Mouse (Mus musculus) limb, embryonic 11.5 days (tissue): ENCODE data around the gene Nfkbie. TPM values are rescaled to one million over a fixed set of nuclear protein-coding genes. Genes with fewer than 3 reads are reported as not detected.

Experiments used
- ATAC-seq: fragments of 200-750 bp; cut with Nextera tagmentation; 2 replicates; pipeline ENCODE4 v1.8.0; 2017; ENCODE audit warnings: low read depth; ENCODE audit not compliant: insufficient number of reproducible peaks, low FRiP score, low TSS enrichment
- DNase-seq: peaks from one replicate; pipeline ENCODE4 v3.0.0-alpha.2; 2015; ENCODE audit warnings: low spot score
- H3K27ac ChIP-seq: fragments of 300-500 bp; sonication (generic); replicated peaks from 2 replicates; pipeline ENCODE4 v1.5.1; 2014; ENCODE audit warnings: low read depth, mild to moderate bottlenecking, low read length
- H3K27me3 ChIP-seq: fragments of 300-500 bp; sonication (generic); 2 replicates; pipeline ENCODE4 v1.6.1; 2014; ENCODE audit warnings: mild to moderate bottlenecking, low read length, mixed read lengths; ENCODE audit not compliant: control insufficient read depth, insufficient read depth
- H3K36me3 ChIP-seq: fragments of 300-500 bp; sonication (generic); 2 replicates; pipeline ENCODE4 v1.6.1; 2014; ENCODE audit warnings: mild to moderate bottlenecking, low read length, moderate library complexity, mixed read lengths; ENCODE audit not compliant: control insufficient read depth, insufficient read depth
- H3K4me1 ChIP-seq: fragments of 300-500 bp; sonication (generic); 2 replicates; pipeline ENCODE4 v1.6.1; 2014; ENCODE audit warnings: low read length, mixed read lengths; ENCODE audit not compliant: control insufficient read depth, insufficient read depth
- H3K4me2 ChIP-seq: fragments of 300-500 bp; sonication (generic); 2 replicates; pipeline ENCODE4 v1.6.1; 2014; ENCODE audit warnings: low read depth, mild to moderate bottlenecking, moderate library complexity; ENCODE audit not compliant: severe bottlenecking
- H3K4me3 ChIP-seq: fragments of 300-500 bp; sonication (generic); 2 replicates; pipeline ENCODE4 v1.5.1; 2014; ENCODE audit warnings: low read depth, low read length
- H3K9ac ChIP-seq: fragments of 300-500 bp; sonication (generic); 2 replicates; pipeline ENCODE4 v1.6.1; 2014; ENCODE audit warnings: mild to moderate bottlenecking, low read length
- H3K9me3 ChIP-seq: fragments of 300-500 bp; sonication (generic); 2 replicates; pipeline ENCODE4 v1.6.1; 2016; ENCODE audit warnings: low read length; ENCODE audit not compliant: control insufficient read depth
- WGBS: fragments of 180-500 bp; shearing (Covaris S2); extraction: QIAGEN DNeasy Blood & Tissue Kit; methylation state at CpG from one replicate; pipeline ENCODE4 v1.1.7; 2014; 5-methylcytosine and 5-hydroxymethylcytosine counted together
- polyA plus RNA-seq: library from polyadenylated mRNA; unstranded; fragments of >200 nt; fragmentation: Nextera tagmentation; extraction: Ambion mirVana; gene quantifications from 2 replicates; pipeline ENCODE4 v1.2.1, GENCODE M21; 2014

Nfkbie gene
- polyA plus RNA-seq, 1 experiment from 2014 or later, result 5.6 TPM

GRCm38 (mm10) chr17:45532896-45533295, 22.6 kb upstream of the Nfkbie start:
- WGBS, result 52% methylated on average over 15 of the region's 15 CpGs

GRCm38 (mm10) chr17:45536264-45536663, 19.2 kb upstream of the Nfkbie start:
- DNase-seq (peak; percentile 71), ATAC-seq (no peak)
- H3K4me3 ChIP-seq, result no peak overlapping the region
- 14% methylated on average over 5 of the region's 5 CpGs for WGBS
- no peaks in the 10 kb centered on the region for H3K4me1 ChIP-seq
- H3K9ac ChIP-seq, result no peak overlapping the region
- H3K27ac ChIP-seq, result no peak overlapping the region
- H3K27me3 ChIP-seq, result peaks cover 16% of the 10 kb centered on the region
- no peaks in the 10 kb centered on the region for H3K36me3 ChIP-seq
- no peak overlapping the region for H3K4me2 ChIP-seq
- H3K9me3 ChIP-seq, result no peaks in the 10 kb centered on the region; the same call in 1 of the 2 replicates

More at GRCm38 (mm10) chr17:45532896-45533295, 22.6 kb upstream of the Nfkbie start:
- H3K4me3 ChIP-seq, result no peak overlapping the region
- no peaks in the 10 kb centered on the region for H3K4me1 ChIP-seq
- no peak overlapping the region for H3K27ac ChIP-seq
- no peak overlapping the region for H3K4me2 ChIP-seq
- H3K27me3 ChIP-seq, result peaks cover 24% of the 10 kb centered on the region
- H3K9ac ChIP-seq, result no peak overlapping the region
- DNase-seq (no peak), ATAC-seq (no peak)
- H3K9me3 ChIP-seq, result no peaks in the 10 kb centered on the region; the same call in 1 of the 2 replicates
- H3K36me3 ChIP-seq, result no peaks in the 10 kb centered on the region

DNA sequence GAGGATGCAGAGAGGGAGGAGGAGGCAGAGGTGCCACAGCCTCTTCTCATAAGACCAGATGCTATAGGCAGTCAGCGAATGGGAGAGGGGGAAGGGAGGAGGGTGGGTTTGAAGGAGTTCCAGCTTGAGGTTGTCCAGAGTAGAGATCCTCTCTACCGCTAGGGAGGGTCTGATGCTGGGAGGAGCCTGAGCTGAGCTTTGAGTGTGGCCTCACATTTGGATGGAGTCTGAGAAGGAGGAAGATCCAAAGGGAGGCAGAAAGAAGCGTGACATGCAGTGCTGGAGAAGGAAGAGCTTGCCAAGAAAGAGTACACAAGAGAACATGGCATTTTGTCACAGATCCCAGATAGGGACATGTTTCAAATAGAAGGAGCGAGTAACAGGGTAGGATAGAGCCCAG, 17.1 kb upstream of the Nfkbie start:
- H3K9me3 ChIP-seq, result no peaks in the 10 kb centered on the region
- peaks cover 26% of the 10 kb centered on the region for H3K27me3 ChIP-seq
- 72% methylated on average over 4 of the region's 4 CpGs for WGBS
- H3K36me3 ChIP-seq, result no peaks in the 10 kb centered on the region
- H3K4me1 ChIP-seq, result no peaks in the 10 kb centered on the region
- H3K27ac ChIP-seq, result no peak overlapping the region
- no peak overlapping the region for H3K4me3 ChIP-seq
- H3K4me2 ChIP-seq, result no peak overlapping the region
- no peak overlapping the region for H3K9ac ChIP-seq
- no peak for ATAC-seq
- DNase-seq, result no peak

- no peaks in the 10 kb centered on the region for H3K9me3 ChIP-seq
- ATAC-seq, result no peak
- H3K27ac ChIP-seq, result no peak overlapping the region
- H3K9ac ChIP-seq, result no peak overlapping the region
- WGBS, result 81% methylated on average over 21 of the region's 21 CpGs
- DNase-seq, result no peak
- no peak overlapping the region for H3K4me2 ChIP-seq
- no peaks in the 10 kb centered on the region for H3K36me3 ChIP-seq
- no peak overlapping the region for H3K4me3 ChIP-seq
- H3K27me3 ChIP-seq, result peaks cover 35% of the 10 kb centered on the region
- H3K4me1 ChIP-seq, result peaks cover 6% of the 10 kb centered on the region
These were observed 15.8 kb upstream of the Nfkbie start for GRCm38 (mm10) chr17:45539664-45540063.

GRCm38 (mm10) chr17:45542129-45542528, 13.4 kb upstream of the Nfkbie start:
- H3K4me3 ChIP-seq, result no peak overlapping the region
- peaks cover 51% of the 10 kb centered on the region for H3K27me3 ChIP-seq
- WGBS, result 38% methylated on average over 6 of the region's 6 CpGs
- H3K4me1 ChIP-seq, result peaks cover 16% of the 10 kb centered on the region
- DNase-seq (no peak), ATAC-seq (no peak)
- no peak overlapping the region for H3K9ac ChIP-seq
- no peak overlapping the region for H3K27ac ChIP-seq
- no peaks in the 10 kb centered on the region for H3K36me3 ChIP-seq
- no peak overlapping the region for H3K4me2 ChIP-seq
- H3K9me3 ChIP-seq, result no peaks in the 10 kb centered on the region

DNA sequence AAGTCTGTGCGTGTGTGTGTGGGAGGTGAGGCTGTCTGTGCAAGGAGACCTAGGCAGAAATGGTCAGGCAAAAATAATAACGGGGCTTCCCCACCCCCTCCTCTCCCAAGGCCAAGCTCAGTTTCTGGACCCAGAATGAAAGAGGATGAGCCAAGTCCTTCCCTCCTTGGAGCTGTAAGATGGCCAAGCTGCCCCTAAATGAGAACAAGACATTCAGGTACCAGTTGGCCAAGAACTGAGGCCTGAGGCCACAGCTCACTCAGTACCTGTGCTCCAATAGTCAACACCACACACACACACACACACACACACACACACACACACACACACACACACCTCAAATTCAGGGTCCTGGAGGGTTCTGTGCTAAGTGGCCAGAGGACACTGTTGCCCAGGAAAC, 12.8 kb upstream of the Nfkbie start:
- Histone ChIP-seq H3K36me3 (no peaks in the 10 kb centered on the region), H3K4me1 (peaks cover 16% of the 10 kb centered on the region), H3K4me2 (no peak overlapping the region), H3K27ac (no peak overlapping the region), H3K9ac (no peak overlapping the region), H3K27me3 (peaks cover 55% of the 10 kb centered on the region), H3K4me3 (no peak overlapping the region), H3K9me3 (no peaks in the 10 kb centered on the region)
- ATAC-seq (no peak), DNase-seq (no peak)
- 91% methylated on average over 2 of the region's 2 CpGs for WGBS

GRCm38 (mm10) chr17:45543115-45543514, 12.4 kb upstream of the Nfkbie start:
- 41% methylated on average over 1 of the region's 1 CpGs for whole genome bisulfite sequencing
- no peak overlapping the region for H3K4me2 ChIP-seq
- ATAC-seq, result no peak
- H3K9me3 ChIP-seq, result no peaks in the 10 kb centered on the region
- H3K9ac ChIP-seq, result no peak overlapping the region
- H3K27ac ChIP-seq, result no peak overlapping the region
- H3K36me3 ChIP-seq, result no peaks in the 10 kb centered on the region
- H3K4me1 ChIP-seq, result peaks cover 16% of the 10 kb centered on the region
- H3K4me3 ChIP-seq, result no peak overlapping the region
- no peak for DNase-seq
- H3K27me3 ChIP-seq, result peaks cover 58% of the 10 kb centered on the region

- H3K27ac ChIP-seq, result no peak overlapping the region
- peak overlapping the region; percentile 7; the same call in 1 of the 2 replicates for H3K4me3 ChIP-seq
- H3K9ac ChIP-seq, result no peak overlapping the region
- no peaks in the 10 kb centered on the region for H3K9me3 ChIP-seq
- H3K27me3 ChIP-seq, result peaks cover 58% of the 10 kb centered on the region
- ATAC-seq (no peak), DNase-seq (peak; percentile 43)
- peaks cover 19% of the 10 kb centered on the region for H3K4me1 ChIP-seq
- peak overlapping the region; percentile 26; the same call in 1 of the 2 replicates for H3K4me2 ChIP-seq
- no peaks in the 10 kb centered on the region for H3K36me3 ChIP-seq
- 5% methylated on average over 24 of the region's 24 CpGs for WGBS
These were observed 11.3 kb upstream of the Nfkbie start for GRCm38 (mm10) chr17:45544001-45544872.
